Mouse (Mus musculus) intestine, embryonic 14.5 days (tissue): ENCODE results near the gene Arid5b. TPM values are rescaled to one million over a fixed set of nuclear protein-coding genes. Genes with fewer than 3 reads are reported as not detected.

Experiments
- ATAC-seq: fragments of 200-750 bp; cut with Nextera tagmentation; replicated peaks from 2 replicates; pipeline ENCODE4 v1.8.0; 2017; ENCODE audit warnings: low read depth, moderate number of reproducible peaks, moderate TSS enrichment, moderate library complexity; ENCODE audit not compliant: low FRiP score, low TSS enrichment
- DNase-seq: peaks from one replicate; pipeline ENCODE4 v3.0.0-alpha.2; 2018; ENCODE audit warnings: low spot score
- H3K27ac ChIP-seq: fragments of 300-500 bp; sonication (generic); 2 replicates; pipeline ENCODE4 v1.5.1; 2014; ENCODE audit warnings: low read depth, mild to moderate bottlenecking, control low read depth
- H3K27me3 ChIP-seq: fragments of 300-500 bp; sonication (generic); replicated peaks from 2 replicates; pipeline ENCODE4 v1.6.1; 2014; ENCODE audit warnings: low read length, control low read depth; ENCODE audit not compliant: control insufficient read depth, insufficient read depth
- H3K36me3 ChIP-seq: fragments of 300-500 bp; sonication (generic); 2 replicates; pipeline ENCODE4 v1.6.1; 2014; ENCODE audit warnings: low read length, control low read depth; ENCODE audit not compliant: control insufficient read depth, insufficient read depth
- H3K4me1 ChIP-seq: fragments of 300-500 bp; sonication (generic); replicated peaks from 2 replicates; pipeline ENCODE4 v1.6.1; 2014; ENCODE audit warnings: low read length, control low read depth, mixed read lengths; ENCODE audit not compliant: control insufficient read depth, insufficient read depth
- H3K4me2 ChIP-seq: fragments of 300-500 bp; sonication (generic); 2 replicates; pipeline ENCODE4 v1.6.1; 2014; ENCODE audit warnings: low read length
- H3K4me3 ChIP-seq: fragments of 300-500 bp; sonication (generic); 2 replicates; pipeline ENCODE4 v1.5.1; 2014; ENCODE audit warnings: low read depth, low read length, control low read depth, mixed read lengths
- H3K9ac ChIP-seq: fragments of 300-500 bp; sonication (generic); 2 replicates; pipeline ENCODE4 v1.6.1; 2014; ENCODE audit warnings: mild to moderate bottlenecking, low read length
- H3K9me3 ChIP-seq: fragments of 300-500 bp; sonication (generic); 2 replicates; pipeline ENCODE4 v1.6.1; 2016; ENCODE audit warnings: low read length, control low read depth; ENCODE audit not compliant: control insufficient read depth
- whole genome bisulfite sequencing: fragments of 180-500 bp; shearing (Covaris S2); extraction: QIAGEN DNeasy Blood & Tissue Kit; methylation state at CpG from one replicate; pipeline ENCODE4 v1.1.7; 2014; 5-methylcytosine and 5-hydroxymethylcytosine counted together
- polyA plus RNA-seq: library from polyadenylated mRNA; unstranded; fragments of >200 nt; fragmentation: Nextera tagmentation; extraction: Ambion mirVana; gene quantifications from 2 replicates; pipeline ENCODE4 v1.2.1, GENCODE M21; 2014

Gene Arid5b
- polyA plus RNA-seq, 1 experiment from 2014 or later, result 34.0 TPM

- peaks cover 4% of the 10 kb centered on the region for H3K4me1 ChIP-seq
- WGBS, result 80% methylated on average over 11 of the region's 11 CpGs
These were observed 125.0 kb downstream of the Arid5b start for GRCm38 (mm10) chr10:68153344-68154045.

GRCm38 (mm10) chr10:68148495-68148894 lies 130.0 kb downstream of the Arid5b start:
- no peak overlapping the region for H3K9ac ChIP-seq
- peaks cover 5% of the 10 kb centered on the region; the same call in 1 of the 2 replicates for H3K9me3 ChIP-seq
- peak overlapping the region; percentile 70 for H3K27ac ChIP-seq
- H3K4me3 ChIP-seq, result no peak overlapping the region
- WGBS, result 75% methylated on average over 6 of the region's 6 CpGs
- H3K36me3 ChIP-seq, result 0 out of 2 replicates have a peak, but pooled peaks cover 3% of the 10 kb centered on the region
- H3K27me3 ChIP-seq, result no peaks in the 10 kb centered on the region
- ATAC-seq, result no peak
- H3K4me2 ChIP-seq, result no peak overlapping the region
- no peak for DNase-seq
- H3K4me1 ChIP-seq, result peaks cover 16% of the 10 kb centered on the region

More at GRCm38 (mm10) chr10:68153344-68154045, 125.0 kb downstream of the Arid5b start:
- Histone ChIP-seq H3K4me2 (no peak overlapping the region), H3K27ac (no peak overlapping the region), H3K4me3 (no peak overlapping the region), H3K9ac (no peak overlapping the region), H3K9me3 (peaks cover 5% of the 10 kb centered on the region; the same call in 1 of the 2 replicates), H3K27me3 (no peaks in the 10 kb centered on the region), H3K36me3 (0 out of 2 replicates have a peak, but pooled peaks cover 3% of the 10 kb centered on the region)
- no peak for ATAC-seq
- DNase-seq, result no peak

GRCm38 (mm10) chr10:68147730-68148129 lies 130.8 kb downstream of the Arid5b start:
- peaks cover 16% of the 10 kb centered on the region for H3K4me1 ChIP-seq
- H3K4me3 ChIP-seq, result no peak overlapping the region
- 25% methylated on average over 6 of the region's 6 CpGs for WGBS
- no peak overlapping the region for H3K4me2 ChIP-seq
- peak overlapping the region; percentile 70 for H3K27ac ChIP-seq
- no peaks in the 10 kb centered on the region for H3K27me3 ChIP-seq
- H3K9ac ChIP-seq, result no peak overlapping the region
- 0 out of 2 replicates have a peak, but pooled peaks cover 3% of the 10 kb centered on the region for H3K36me3 ChIP-seq
- ATAC-seq (no peak), DNase-seq (no peak)
- H3K9me3 ChIP-seq, result peaks cover 5% of the 10 kb centered on the region; the same call in 1 of the 2 replicates

- Histone ChIP-seq H3K9me3 (peaks cover 3% of the 10 kb centered on the region; the same call in 1 of the 2 replicates), H3K4me3 (no peak overlapping the region), H3K27ac (peak overlapping the region; percentile 44), H3K27me3 (no peaks in the 10 kb centered on the region), H3K4me1 (peaks cover 16% of the 10 kb centered on the region), H3K4me2 (no peak overlapping the region), H3K36me3 (0 out of 2 replicates have a peak, but pooled peaks cover 3% of the 10 kb centered on the region), H3K9ac (no peak overlapping the region)
- 8% methylated on average over 5 of the region's 5 CpGs for WGBS
- DNase-seq, result no peak
- no peak; the same call in 1 of the 2 replicates for ATAC-seq
These were observed 131.7 kb downstream of the Arid5b start for GRCm38 (mm10) chr10:68146842-68147241.

- DNase-seq, result no peak
These were observed 133.1 kb downstream of the Arid5b start for GRCm38 (mm10) chr10:68145286-68145950.

GRCm38 (mm10) chr10:68142501-68142900 lies 136.0 kb downstream of the Arid5b start:
- H3K27ac ChIP-seq, result no peak overlapping the region
- 87% methylated on average over 4 of the region's 4 CpGs for WGBS
- H3K36me3 ChIP-seq, result no peaks in the 10 kb centered on the region
- H3K9ac ChIP-seq, result no peak overlapping the region
- no peak overlapping the region for H3K4me2 ChIP-seq
- DNase-seq (no peak), ATAC-seq (no peak)
- H3K4me1 ChIP-seq, result peaks cover 13% of the 10 kb centered on the region
- no peak overlapping the region for H3K4me3 ChIP-seq
- H3K9me3 ChIP-seq, result no peaks in the 10 kb centered on the region
- no peaks in the 10 kb centered on the region for H3K27me3 ChIP-seq

More at GRCm38 (mm10) chr10:68145286-68145950, 133.1 kb downstream of the Arid5b start:
- Histone ChIP-seq H3K4me1 (peaks cover 20% of the 10 kb centered on the region), H3K4me2 (no peak overlapping the region), H3K4me3 (no peak overlapping the region), H3K36me3 (no peaks in the 10 kb centered on the region), H3K9ac (no peak overlapping the region), H3K9me3 (no peaks in the 10 kb centered on the region), H3K27ac (no peak overlapping the region), H3K27me3 (no peaks in the 10 kb centered on the region)
- ATAC-seq, result no peak
- WGBS, result 88% methylated on average over 18 of the region's 18 CpGs

GRCm38 (mm10) chr10:68141567-68141966 lies 137.0 kb downstream of the Arid5b start:
- no peak for DNase-seq
- Histone ChIP-seq H3K9me3 (no peaks in the 10 kb centered on the region), H3K27ac (no peak overlapping the region), H3K36me3 (no peaks in the 10 kb centered on the region), H3K27me3 (no peaks in the 10 kb centered on the region), H3K4me2 (no peak overlapping the region), H3K4me1 (peaks cover 20% of the 10 kb centered on the region), H3K4me3 (no peak overlapping the region), H3K9ac (no peak overlapping the region)
- ATAC-seq, result no peak
- WGBS, result 89% methylated on average over 7 of the region's 7 CpGs

- WGBS, result 27% methylated on average over 2 of the region's 2 CpGs
- H3K9me3 ChIP-seq, result no peaks in the 10 kb centered on the region
- H3K9ac ChIP-seq, result no peak overlapping the region
- H3K27ac ChIP-seq, result no peak overlapping the region
- no peaks in the 10 kb centered on the region for H3K27me3 ChIP-seq
- peaks cover 20% of the 10 kb centered on the region for H3K4me1 ChIP-seq
- no peak overlapping the region for H3K4me2 ChIP-seq
- H3K36me3 ChIP-seq, result no peaks in the 10 kb centered on the region
- DNase-seq (no peak), ATAC-seq (no peak)
- no peak overlapping the region for H3K4me3 ChIP-seq
These were observed 137.7 kb downstream of the Arid5b start for GRCm38 (mm10) chr10:68140871-68141270.
